Mouse (Mus musculus) layer of hippocampus, adult 2 months (tissue): ENCODE measurements around the gene Kcna3. TPM values are rescaled to one million over a fixed set of nuclear protein-coding genes. Genes with fewer than 3 reads are reported as not detected.
A peak's percentile ranks its signal among the peaks of the same experiment; 100 is the strongest.

Experiments used
- DNase-seq, 2 experiments: peaks; one replicate each; pipeline ENCODE4 v3.0.0; 2022; ENCODE audit warnings: low spot score in 2 of 2
- H3K27ac ChIP-seq: fragments of 200-600 bp; 2 replicates; pipeline ENCODE4 v1.8.1; 2022
- H3K4me3 ChIP-seq: fragments of 200-600 bp; 2 replicates; pipeline ENCODE4 v1.8.1; 2022; ENCODE audit warnings: mild to moderate bottlenecking
- CTCF ChIP-seq: fragments of 200-600 bp; conservative IDR thresholded peaks from 2 replicates; pipeline ENCODE4 v1.8.1; 2022; ENCODE audit warnings: antibody characterized with exemption, mild to moderate bottlenecking, moderate library complexity
- total RNA-seq, 2 experiments: library from RNA; stranded (reverse); gene quantifications; 2 replicates each; pipeline ENCODE4 v1.2.3; 2021

Gene Kcna3
- total RNA-seq, 2 experiments from 2014 or later: 21.1 to 21.4 TPM

GRCm38 (mm10) chr3:107075705-107076104 lies 39.7 kb downstream of the Kcna3 start:
- no peak for TF ChIP-seq CTCF
- no peak overlapping the region for H3K4me3 ChIP-seq
- no peak for DNase-seq
- no peak overlapping the region for H3K27ac ChIP-seq

- H3K27ac ChIP-seq: no peak overlapping the region
- no peak for DNase-seq
- no peak overlapping the region for H3K4me3 ChIP-seq
- no peak for TF ChIP-seq CTCF
Measured at GRCm38 (mm10) chr3:107076658-107077057, 40.7 kb downstream of the Kcna3 start.

GRCm38 (mm10) chr3:107077101-107077500 lies 41.1 kb downstream of the Kcna3 start:
- Histone ChIP-seq H3K27ac (no peak overlapping the region), H3K4me3 (no peak overlapping the region)
- no peak for TF ChIP-seq CTCF
- DNase-seq: no peak

- no peak for DNase-seq
- Histone ChIP-seq H3K4me3 (no peak overlapping the region), H3K27ac (no peak overlapping the region)
- TF ChIP-seq CTCF: no peak
Measured at GRCm38 (mm10) chr3:107080803-107081202, 44.8 kb downstream of the Kcna3 start.

GRCm38 (mm10) chr3:107081227-107081626 lies 45.3 kb downstream of the Kcna3 start:
- peak in 1 of 2 experiments; percentile 45 for DNase-seq
- no peak overlapping the region for H3K27ac ChIP-seq
- peak; percentile 83 for TF ChIP-seq CTCF
- H3K4me3 ChIP-seq: no peak overlapping the region

GRCm38 (mm10) chr3:107084586-107084985 lies 48.6 kb downstream of the Kcna3 start:
- TF ChIP-seq CTCF: no peak

GRCm38 (mm10) chr3:107087410-107087809 lies 51.4 kb downstream of the Kcna3 start:
- no peak for TF ChIP-seq CTCF
- DNase-seq: no peak
- Histone ChIP-seq H3K4me3 (no peak overlapping the region), H3K27ac (no peak overlapping the region)

More at GRCm38 (mm10) chr3:107084586-107084985, 48.6 kb downstream of the Kcna3 start:
- H3K27ac ChIP-seq: no peak overlapping the region
- DNase-seq: no peak
- H3K4me3 ChIP-seq: no peak overlapping the region

Other genes with a start within 250 kb of the Kcna3 start
- 1 to 10 TPM; 8.3 to 8.6 TPM for gene Cd53, start 246.0 kb upstream of the Kcna3 start, total RNA-seq
- not detected for gene Olfr266, start 209.9 kb upstream of the Kcna3 start, total RNA-seq
- 10 to 100 TPM; 89.7 to 94.9 TPM for gene Kcna2, start 65.0 kb downstream of the Kcna3 start, total RNA-seq
- not detected for gene Kcna10, start 146.9 kb downstream of the Kcna3 start, total RNA-seq
- gene Cym, start 185.6 kb downstream of the Kcna3 start, total RNA-seq: not detected
- gene A630076J17Rik, start 194.4 kb downstream of the Kcna3 start, total RNA-seq: not detected
- gene Prok1, start 203.5 kb downstream of the Kcna3 start, total RNA-seq: not detected
- gene Lamtor5, start 242.7 kb downstream of the Kcna3 start, total RNA-seq: 10 to 100 TPM; 61.4 to 65.2 TPM